Mouse (Mus musculus): ENCODE data around the gene Lmbr1.

Lmbr1 gene

GRCm38 (mm10) chr5:29253876-29254275 is 124.3 kb downstream of the Lmbr1 start:
- no peak for DNase-seq

DNA sequence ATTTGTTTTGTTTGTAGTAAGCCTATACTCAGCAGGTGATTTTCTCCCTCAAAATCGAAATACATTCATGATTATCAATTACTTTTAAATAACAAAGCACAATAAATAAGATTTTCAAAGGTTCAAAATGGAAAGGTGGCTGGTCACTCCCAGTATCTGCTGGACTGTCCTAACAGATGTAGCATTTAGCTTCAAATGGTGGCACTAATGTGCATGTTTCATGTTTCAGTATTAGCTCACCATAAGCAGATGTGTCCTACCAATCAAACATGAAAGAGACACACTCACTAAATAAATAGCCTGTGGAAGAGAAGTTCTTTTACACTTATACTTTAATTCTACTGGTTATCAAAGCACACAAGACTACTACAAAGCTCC is 126.7 kb downstream of the Lmbr1 start:
- DNase-seq: no peak

- DNase-seq: no peak
These were observed 127.2 kb downstream of the Lmbr1 start for GRCm38 (mm10) chr5:29250795-29251495.

DNA sequence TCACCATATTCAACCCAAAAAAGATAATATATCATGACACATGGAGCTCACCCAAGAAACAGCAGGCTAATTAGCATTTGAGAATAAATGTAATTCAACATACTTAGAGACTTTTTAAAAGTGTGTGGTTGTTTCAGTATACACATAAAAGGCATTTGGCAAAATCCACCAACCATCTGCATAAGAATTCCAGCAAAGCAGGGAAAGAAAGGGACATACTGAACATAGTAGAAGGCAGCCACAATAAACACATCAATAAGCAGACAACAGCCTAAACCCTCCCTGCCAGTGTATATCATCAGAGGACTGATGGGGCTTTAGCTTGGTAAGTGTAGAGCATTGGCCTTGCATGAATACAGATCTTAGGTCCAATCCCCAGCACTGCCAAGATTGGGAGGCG is 133.4 kb downstream of the Lmbr1 start:
- DNase-seq: no peak

- DNase-seq: no peak
These were observed 139.8 kb downstream of the Lmbr1 start for GRCm38 (mm10) chr5:29238379-29238778.

DNA sequence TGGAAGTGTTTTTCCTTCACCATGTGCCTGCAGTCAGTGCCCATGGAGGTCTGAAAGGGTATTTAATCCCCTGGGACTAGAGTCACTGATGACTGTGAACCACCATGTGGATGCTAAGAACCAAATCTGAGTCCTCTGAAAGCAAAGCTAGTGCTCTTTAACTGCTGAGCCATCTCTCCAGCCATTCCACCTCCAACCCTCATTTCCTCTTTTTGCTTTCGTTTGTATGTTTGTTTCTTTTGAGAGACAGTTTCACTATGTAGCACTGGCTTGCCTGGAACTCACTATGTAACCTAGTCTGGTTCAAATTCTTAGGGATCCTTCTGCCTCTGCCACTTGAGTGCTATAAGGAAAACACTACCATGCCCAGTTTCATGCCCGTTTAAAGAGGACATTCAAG is 147.7 kb downstream of the Lmbr1 start:
- DNase-seq: no peak

DNA sequence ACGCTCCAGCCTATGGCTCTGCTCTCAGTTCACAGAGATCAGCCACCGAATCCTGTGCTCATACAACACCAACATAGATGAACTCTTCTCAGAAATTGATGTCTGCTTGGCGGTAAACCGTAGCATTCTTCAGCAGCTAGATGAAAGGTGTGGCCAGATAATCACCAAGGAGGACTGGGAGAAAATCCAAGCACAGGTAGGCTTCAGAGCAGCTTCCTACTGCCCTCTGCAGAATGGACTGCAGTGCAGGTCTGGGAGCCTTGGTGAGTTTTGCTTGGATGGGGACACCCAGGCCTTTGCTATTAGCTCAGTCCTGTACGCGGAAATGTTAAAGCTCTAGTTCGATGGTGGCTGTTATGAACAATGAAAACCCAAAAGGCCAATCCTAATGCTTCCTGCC is 154.1 kb downstream of the Lmbr1 start:
- no peak for DNase-seq

GRCm38 (mm10) chr5:29217997-29218396 is 160.2 kb downstream of the Lmbr1 start:
- DNase-seq: no peak

GRCm38 (mm10) chr5:29211980-29212555 is 166.1 kb downstream of the Lmbr1 start:
- no peak for DNase-seq

DNA sequence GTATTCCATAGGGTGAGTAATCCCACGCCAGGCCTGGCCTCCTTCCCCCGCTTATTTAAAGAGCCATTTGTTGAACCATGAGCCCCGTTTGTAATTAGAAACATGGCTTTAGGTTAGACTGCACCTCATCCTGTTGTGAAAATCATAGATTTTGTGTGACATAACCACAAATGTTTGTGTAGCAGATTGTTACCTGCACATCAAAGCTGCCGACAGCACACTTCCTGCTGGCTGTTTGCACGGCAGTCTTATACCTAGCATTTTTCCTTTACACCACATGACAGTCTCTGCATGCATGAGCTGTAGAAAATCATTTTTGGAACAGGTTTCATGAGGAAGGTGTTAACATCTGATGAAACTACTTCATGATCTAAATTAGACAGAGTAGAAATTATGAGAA is 172.5 kb downstream of the Lmbr1 start:
- DNase-seq: no peak

GRCm38 (mm10) chr5:29199868-29200267 is 178.3 kb downstream of the Lmbr1 start:
- no peak for DNase-seq

- DNase-seq: no peak
These were observed 179.2 kb downstream of the Lmbr1 start for GRCm38 (mm10) chr5:29198960-29199488.

DNA sequence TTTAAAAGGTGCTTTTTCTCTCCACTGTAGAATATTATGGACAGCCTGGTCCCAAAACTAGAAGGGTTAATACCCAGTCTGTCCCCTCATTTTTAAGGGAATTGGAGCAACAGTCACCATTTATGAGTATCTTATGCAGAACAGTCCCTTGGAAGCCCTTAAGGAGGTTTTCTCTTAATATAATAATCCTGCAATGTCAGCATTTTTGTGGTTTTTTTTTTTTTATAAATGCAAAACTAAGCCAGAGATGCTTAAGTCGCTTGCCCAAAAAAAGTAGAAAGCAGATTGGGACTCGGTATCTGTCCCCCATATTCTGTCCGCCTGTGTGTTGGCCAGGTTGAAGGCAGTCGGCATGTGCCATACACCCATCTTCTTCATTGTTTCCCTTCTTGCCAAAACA is 181.0 kb downstream of the Lmbr1 start:
- DNase-seq: no peak

GRCm38 (mm10) chr5:29196264-29196658 is 181.9 kb downstream of the Lmbr1 start:
- DNase-seq: no peak

DNA sequence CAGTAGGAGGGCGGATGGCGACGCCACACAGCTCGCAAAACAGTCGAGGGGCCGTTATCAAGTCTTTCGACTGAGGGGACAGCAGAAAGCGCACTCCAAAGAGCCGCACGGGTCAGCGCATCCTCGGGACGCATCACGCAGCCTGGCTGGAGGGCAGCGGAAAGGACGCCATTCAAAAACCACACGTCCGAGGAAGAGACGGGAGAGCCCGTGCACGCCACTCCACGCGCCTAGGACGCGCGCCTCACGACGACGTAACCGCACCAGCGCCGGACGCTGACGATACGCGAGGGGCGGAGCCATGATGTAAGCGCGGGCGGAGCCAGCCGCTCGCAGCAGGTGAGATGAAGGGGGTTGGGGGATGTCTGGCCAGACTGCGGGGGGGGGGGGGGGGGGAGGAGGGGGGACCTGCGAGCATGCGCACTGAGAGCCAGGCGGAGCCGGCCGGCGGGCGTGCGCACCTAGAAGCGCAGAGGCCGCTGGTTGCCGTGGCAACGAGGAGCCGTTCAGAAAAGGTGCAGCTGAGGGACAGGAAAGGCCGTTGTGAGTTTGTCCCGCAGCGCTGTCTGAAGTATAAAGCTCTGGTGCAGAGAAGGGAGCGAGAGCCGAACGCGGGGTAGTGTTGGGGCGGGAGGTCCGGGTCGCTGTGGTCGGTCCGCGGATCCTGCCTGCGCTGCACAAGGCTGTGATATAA is 182.5 kb downstream of the Lmbr1 start, which contains the start of gene Rnf32:
Gene Rnf32 (plus strand): TSS at position 423 of the 694 bp plus-strand sequence.
- peak; percentile 77 to 89 for DNase-seq

- DNase-seq: no peak
These were observed 183.0 kb downstream of the Lmbr1 start for GRCm38 (mm10) chr5:29195231-29195569.

- DNase-seq: no peak
These were observed 191.4 kb downstream of the Lmbr1 start for GRCm38 (mm10) chr5:29186798-29187197.

Measured in kidney, postnatal 25 days (tissue).